Mouse (Mus musculus) olfactory bulb, adult 2 months (tissue): Measurements from ENCODE around the gene Synpo2.

Experiments used
- CTCF ChIP-seq: fragments of 200-500 bp; IDR thresholded peaks from 2 replicates; pipeline ENCODE4 v1.5.1; 2012; ENCODE audit warnings: low read depth, mild to moderate bottlenecking, low read length, moderate library complexity; ENCODE audit not compliant: insufficient read depth
- POLR2A ChIP-seq: fragments of 200-500 bp; IDR thresholded peaks from 2 replicates; pipeline ENCODE4 v1.6.1; 2012; ENCODE audit warnings: mild to moderate bottlenecking, low read depth, low read length, moderate library complexity; ENCODE audit not compliant: insufficient read depth

GRCm38 (mm10) chr3:123205485-123205884 lies 30.5 kb downstream of the Synpo2 start:
- TF ChIP-seq CTCF: no peak
- TF ChIP-seq POLR2A: no peak
